Mouse (Mus musculus) induced T-regulatory cell, adult 2 months (primary cell): Measurements from ENCODE around the gene Palld.
A peak's percentile ranks its signal among the peaks of the same experiment; 100 is the strongest.

Experiments
- DNase-seq: peaks from one replicate; pipeline ENCODE4 v3.0.0-alpha.2; 2012; ENCODE audit warnings: low read depth

Gene Palld

GRCm38 (mm10) chr8:61902521-61902920 lies at the start of gene Palld:
TSS of gene Palld (minus strand) at chr8:61902690.
- no peak for DNase-seq

DNA sequence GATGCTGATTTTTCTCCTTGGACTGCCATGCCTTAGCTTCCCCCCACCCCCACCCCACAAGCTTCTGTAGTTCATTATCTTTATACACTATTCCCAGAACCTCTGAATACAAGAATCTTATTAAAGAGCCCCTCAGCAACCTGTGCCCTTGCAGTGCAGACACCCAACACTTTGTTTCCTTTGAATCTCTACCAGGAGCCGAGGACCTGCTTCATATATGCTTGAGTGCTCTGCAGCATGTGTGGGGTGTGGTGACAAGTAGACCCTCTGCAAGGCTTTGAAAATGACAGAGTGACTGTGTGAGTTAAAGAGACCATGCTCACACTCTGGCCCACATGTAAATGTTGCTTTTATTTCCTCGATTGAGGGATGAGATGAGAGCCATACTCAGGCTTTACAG lies 35.1 kb upstream of the Palld start:
- no peak for DNase-seq

- no peak for DNase-seq
Measured at GRCm38 (mm10) chr8:61933243-61933642, 30.8 kb upstream of the Palld start.

DNA sequence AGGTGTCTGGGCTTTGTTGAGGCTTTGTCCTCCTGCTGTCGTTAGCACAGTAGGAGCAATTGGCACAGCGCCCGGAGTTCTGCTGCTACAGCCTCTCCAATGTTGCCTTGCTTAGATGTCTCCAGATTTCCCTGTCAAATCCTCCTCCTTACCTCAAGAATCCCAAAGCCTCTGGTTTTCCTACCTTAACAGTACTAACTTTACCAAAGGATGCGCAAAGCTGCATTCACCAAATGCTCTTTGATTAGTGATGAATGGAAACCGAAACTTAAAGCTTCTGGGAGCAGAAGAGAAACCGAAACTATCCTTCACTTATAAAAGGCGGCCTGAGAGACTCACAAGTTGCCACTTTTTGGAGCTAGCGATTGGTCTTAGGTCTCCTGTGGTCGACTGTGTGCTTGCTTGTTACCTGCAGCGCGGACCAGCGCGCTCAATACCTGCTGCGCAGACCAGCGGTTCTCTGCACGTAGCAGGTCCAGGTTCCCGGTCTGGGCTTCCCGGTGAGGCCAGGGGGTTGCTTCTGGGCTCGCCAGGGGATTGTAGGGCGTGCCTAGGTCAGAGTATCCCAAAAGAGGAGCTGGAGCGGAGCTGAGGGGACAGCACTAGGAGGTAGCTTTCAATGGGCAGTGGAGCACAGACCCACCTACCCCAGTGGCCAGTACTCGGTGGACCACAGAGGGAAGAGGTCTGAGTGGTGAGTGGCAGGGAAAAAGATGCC lies 25.4 kb upstream of the Palld start, which contains the start of gene Ddx60:
Ddx60 (plus strand) TSS at position 311 of the 718 bp plus-strand sequence.
- DNase-seq: peak; percentile 87

GRCm38 (mm10) chr8:61924518-61924917 lies 22.0 kb upstream of the Palld start:
- DNase-seq: no peak

- DNase-seq: no peak
Measured at GRCm38 (mm10) chr8:61921454-61922054, 19.1 kb upstream of the Palld start.

DNA sequence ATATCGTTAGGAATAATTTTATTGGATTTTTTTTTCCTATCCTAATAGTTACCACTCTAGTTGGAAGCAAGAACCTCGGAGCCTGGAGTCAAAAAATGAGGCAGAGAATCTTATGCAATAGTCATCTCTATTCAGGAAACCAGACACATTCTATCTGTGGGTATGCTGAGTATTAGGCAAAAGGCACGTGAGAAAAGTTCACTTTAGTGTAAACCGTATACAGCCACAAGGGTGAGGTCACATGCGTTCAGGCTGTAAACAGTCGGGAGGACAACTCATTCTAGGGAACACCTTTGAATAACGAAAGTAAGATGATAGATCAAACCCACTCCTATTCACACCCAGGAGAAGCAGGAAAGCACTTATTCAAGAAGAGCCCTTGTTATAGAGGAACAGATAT lies 17.9 kb upstream of the Palld start:
- no peak for DNase-seq

DNA sequence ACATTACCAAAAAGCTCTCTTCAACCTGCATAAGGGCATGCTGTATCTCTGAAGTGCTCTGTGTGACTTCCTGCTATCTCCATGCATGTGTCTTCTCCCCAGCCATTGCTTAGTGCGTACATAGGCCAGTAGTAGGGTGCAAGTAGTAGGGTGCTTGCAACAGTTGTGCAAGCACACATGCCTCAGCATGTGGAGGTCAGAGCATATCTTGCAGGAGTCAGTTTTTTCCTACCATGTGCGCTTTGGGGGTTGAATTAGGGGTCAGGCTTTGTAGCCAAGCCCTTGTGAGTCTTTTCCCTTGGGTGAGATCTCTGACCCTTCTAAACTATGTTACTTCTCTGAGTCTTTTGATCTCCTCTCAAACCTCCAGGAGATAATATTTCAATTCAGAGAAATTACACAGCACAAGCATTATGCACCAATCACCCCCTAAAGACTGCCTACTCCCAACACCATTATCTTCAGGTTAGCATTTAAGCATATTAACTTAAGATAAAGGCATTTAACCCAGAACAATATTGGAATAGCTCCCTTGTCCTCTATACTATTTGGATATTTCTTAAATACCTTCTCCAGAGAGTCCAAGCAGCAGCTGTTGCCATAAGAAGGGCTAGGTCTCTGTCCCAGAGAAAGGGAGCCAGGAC lies 16.8 kb upstream of the Palld start:
- DNase-seq: no peak

DNA sequence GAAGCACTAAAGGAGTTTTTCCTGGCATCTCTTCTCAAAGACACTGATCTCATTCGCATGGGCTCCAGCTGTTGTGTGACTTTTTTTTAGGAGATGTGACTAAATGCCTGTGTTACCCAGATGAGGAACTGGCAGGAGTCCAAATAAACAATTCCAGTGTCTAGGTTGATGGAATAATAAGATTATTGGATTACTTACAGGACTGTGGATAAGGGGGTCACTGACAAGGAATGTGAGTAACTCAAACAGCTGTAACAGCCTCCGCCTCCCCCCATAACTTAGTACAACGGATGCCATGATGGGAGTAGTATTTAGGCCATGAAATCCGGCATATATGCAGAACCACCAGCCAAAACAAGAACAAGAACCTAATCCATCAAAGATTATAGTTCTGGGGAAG lies 14.8 kb upstream of the Palld start:
- no peak for DNase-seq

GRCm38 (mm10) chr8:61913957-61914356 lies 11.5 kb upstream of the Palld start:
- DNase-seq: no peak

DNA sequence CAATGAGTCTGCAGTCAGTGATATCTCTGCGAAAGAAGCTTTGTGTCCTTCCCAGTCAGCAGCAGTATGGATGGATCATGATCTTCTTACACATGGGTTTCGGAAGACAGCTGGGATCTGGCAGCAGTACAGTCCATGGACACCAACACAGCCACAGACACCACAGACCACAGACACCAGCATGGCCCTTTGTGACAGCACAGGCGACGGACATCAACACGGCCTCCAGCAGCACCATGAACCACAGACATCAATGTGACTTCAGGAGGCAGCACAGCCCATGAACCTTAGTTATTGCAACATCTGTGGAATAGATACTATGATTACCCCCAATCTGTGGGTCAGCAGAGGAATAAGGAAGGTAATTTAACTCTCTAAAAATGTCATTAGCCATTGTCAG lies 10.3 kb upstream of the Palld start:
- DNase-seq: no peak

- DNase-seq: no peak
Measured at GRCm38 (mm10) chr8:61909313-61909712, 6.8 kb upstream of the Palld start.

- DNase-seq: no peak
Measured at GRCm38 (mm10) chr8:61908303-61909215, 6.1 kb upstream of the Palld start.

DNA sequence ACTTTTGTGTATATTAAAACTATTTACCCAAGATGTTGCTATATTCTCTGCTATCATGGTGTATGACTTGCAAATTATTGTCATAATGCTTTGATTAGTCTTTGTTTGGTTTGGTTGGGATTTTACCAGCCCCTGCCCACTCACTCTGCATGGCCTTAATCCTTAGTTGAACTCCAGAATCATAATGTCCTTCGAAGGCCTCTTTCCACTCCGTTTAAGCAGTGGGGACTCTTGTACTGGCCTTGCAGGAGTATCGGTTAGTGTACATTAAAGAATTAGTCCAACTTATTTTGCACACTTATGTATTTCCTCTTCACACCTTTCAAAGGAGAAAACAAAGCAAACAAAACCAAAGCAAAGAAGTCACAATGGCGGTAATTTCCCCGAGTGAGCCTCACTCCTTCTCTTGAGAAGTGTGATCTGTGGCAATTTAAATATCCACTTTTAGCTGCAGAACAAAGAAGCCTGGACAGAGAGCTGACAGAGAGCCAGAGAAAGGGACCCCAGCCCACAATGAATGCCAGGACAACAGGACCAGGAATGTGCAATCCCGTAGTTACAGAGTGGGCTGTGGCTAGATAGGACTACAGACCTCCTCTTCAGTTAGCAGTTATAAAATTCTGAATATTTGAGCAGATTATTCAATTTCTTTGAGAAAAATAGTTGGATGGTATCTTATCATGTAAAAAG lies 1.3 kb downstream of the Palld start:
- no peak for DNase-seq

DNA sequence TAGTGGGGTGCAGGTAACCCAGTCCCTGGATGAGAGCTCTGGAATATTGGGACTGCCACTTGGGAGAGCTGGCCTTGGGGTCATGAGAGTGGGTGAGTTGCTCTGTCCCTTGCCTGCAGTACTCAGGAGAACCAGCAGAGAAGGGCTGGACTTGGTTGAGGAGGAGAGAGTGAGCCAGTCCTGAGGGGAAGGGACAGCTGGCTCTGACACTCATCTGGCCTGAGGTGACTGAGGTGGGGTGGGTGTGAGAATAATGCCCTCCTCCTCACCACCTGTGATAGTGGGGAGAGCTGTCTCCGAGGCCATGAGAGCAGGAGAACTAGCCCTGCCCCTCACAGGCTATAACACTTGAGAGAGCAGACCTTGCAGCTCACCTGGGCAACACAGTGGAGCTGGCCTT lies 5.1 kb downstream of the Palld start:
- no peak for DNase-seq

GRCm38 (mm10) chr8:61896742-61897141 lies 5.7 kb downstream of the Palld start:
- DNase-seq: no peak

DNA sequence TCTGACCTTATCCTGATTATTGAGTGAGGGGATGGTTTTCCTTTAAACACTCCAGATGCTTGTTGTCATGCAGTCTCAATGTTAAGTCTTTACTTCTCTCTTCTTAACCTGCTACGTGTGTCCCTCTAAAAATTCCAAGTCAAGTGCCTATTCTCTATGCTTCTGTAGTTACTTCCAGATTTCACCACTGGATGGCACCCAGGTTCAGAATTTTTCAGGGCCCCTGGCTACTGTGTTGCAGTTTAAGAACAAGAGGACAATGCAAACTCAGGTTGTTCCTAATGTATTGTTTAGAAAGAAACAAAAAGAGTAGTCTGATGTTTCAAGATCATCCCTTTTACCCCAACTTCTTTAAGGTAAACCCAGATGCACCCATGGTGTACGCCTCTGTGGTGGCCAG lies 8.4 kb downstream of the Palld start:
- DNase-seq: peak; percentile 24

DNA sequence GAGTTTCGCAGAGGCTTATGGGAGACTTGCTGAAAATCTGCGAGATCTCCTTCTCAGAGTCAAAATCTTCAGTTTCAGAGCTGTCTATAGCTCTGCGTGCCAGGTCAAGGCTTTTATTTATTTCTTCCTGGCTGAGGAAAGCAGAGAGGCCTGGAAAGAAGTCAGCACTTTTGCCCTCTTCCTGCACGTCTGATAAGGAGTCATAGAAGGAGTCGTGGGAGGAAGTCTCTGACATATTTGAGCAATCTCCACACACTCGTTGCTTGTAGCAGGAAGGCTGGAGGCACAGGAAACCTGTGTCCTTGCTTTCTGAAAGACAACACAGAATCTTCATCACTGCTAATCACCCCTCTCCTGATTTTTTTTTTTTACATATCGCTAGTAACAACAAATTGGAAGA lies 24.9 kb downstream of the Palld start:
- no peak for DNase-seq

- peak; percentile 61 for DNase-seq
Measured at GRCm38 (mm10) chr8:61875290-61875689, 27.2 kb downstream of the Palld start.

GRCm38 (mm10) chr8:61873994-61874393 lies 28.5 kb downstream of the Palld start:
- DNase-seq: no peak

DNA sequence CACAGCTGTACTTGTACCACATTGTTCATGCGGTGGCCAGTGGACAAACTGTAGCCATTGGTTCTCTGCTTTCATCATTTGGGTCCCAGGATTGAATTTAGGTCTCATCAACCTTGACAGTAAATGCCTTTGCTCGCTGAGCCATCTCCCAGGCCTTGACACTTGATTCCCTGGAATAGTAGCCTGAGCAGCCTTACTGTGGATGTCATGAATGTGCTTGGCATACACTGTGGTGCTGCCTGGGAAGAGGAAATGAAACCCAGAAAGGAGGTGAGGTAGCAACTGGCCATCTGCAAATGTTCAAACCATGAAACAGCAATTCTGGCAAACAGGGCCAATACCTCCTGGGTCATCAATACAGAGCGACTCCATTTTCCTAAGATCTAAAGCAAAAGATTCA lies 34.0 kb downstream of the Palld start:
- DNase-seq: no peak

DNA sequence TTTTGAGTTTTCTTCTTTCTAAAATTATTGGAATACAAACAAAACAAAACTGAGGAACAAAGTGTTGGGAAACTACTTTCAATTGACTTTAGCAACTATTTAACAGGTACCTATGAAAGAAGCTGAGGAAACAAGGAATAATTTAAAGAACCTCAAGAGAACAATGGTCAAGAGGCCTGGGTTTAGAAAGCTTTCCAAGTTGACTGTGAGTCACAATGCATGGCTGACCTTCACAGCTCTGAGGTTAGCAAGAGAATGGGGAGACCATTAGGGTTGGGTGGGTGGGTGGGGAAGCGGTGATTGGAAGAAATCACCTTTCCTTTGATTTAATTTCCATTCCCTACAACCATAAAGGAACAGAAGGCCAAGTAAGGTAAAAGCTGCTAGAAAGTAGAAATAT lies 35.6 kb downstream of the Palld start:
- no peak for DNase-seq
